Mouse (Mus musculus) erythroblast, embryonic 14.5 days (primary cell): ENCODE measurements around the gene Qrich1.

Experiments used
- GATA1 ChIP-seq: IDR thresholded peaks from 2 replicates; pipeline ENCODE4 v1.6.1; 2012; ENCODE audit warnings: low read length, inconsistent platforms, mixed read lengths
- TAL1 ChIP-seq: IDR thresholded peaks from 3 replicates; pipeline ENCODE4 v1.6.1; 2012; ENCODE audit warnings: low read length, inconsistent platforms, mixed read lengths

- no peak for TF ChIP-seq TAL1
- no peak for TF ChIP-seq GATA1
Observed at GRCm38 (mm10) chr9:108478638-108479156, 37.9 kb upstream of the Qrich1 start.
